Mouse (Mus musculus) ES-Bruce4 (cell line): ENCODE measurements around the gene Slc25a21.

ENCODE experiments used
- CTCF ChIP-seq: IDR thresholded peaks from one replicate; pipeline ENCODE4 v1.8.1; 2011; ENCODE audit warnings: low read depth, low read length
- EP300 ChIP-seq: IDR thresholded peaks from 2 replicates; pipeline ENCODE4 v1.6.1; 2011; ENCODE audit warnings: low read depth, low read length; ENCODE audit not compliant: insufficient read depth
- POLR2A ChIP-seq: IDR thresholded peaks from one replicate; pipeline ENCODE4 v1.8.1; 2011; ENCODE audit warnings: low read length; ENCODE audit not compliant: insufficient read depth

DNA sequence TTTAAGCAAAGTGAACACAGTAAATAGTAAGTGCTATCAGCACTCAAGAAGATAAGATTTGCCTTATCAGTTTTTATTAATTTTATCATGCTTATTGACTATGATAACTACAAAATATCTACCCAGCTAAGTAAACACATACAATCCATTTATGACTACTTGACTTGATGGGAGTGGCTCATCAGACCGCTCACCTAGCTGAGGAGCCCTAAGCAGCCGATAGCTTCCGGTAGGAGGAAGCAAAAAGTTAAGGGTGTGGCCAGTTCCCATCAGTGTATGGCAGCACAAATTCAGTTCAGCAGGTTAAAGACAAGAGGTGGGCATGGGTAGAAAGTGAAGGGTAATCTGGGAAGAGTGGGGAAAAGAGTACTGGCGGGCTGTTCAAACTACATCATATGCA is 10.2 kb downstream of the Slc25a21 start:
- TF ChIP-seq CTCF (no peak), POLR2A (no peak), EP300 (no peak)
